Mouse (Mus musculus) liver, embryonic 13.5 days (tissue): ENCODE measurements around the gene Gas2l2. TPM values are rescaled to one million over a fixed set of nuclear protein-coding genes. Genes with fewer than 3 reads are reported as not detected.
A peak's percentile ranks its signal among the peaks of the same experiment; 100 is the strongest.

Source experiments
- ATAC-seq: fragments of 200-750 bp; cut with Nextera tagmentation; 2 replicates; pipeline ENCODE4 v1.8.0; 2017; ENCODE audit warnings: low read depth, mild to moderate bottlenecking, moderate number of reproducible peaks, moderate library complexity
- DNase-seq: peaks from one replicate; pipeline ENCODE4 v3.0.0; 2022
- H3K27ac ChIP-seq: fragments of 300-500 bp; sonication (generic); 2 replicates; pipeline ENCODE4 v1.5.1; 2015; ENCODE audit warnings: moderate library complexity, mild to moderate bottlenecking, inconsistent platforms
- H3K27me3 ChIP-seq: fragments of 300-500 bp; sonication (generic); 2 replicates; pipeline ENCODE4 v1.6.1; 2015; ENCODE audit warnings: mild to moderate bottlenecking, inconsistent platforms
- H3K36me3 ChIP-seq: fragments of 300-500 bp; sonication (generic); 2 replicates; pipeline ENCODE4 v1.6.1; 2015; ENCODE audit warnings: mild to moderate bottlenecking, inconsistent platforms
- H3K4me1 ChIP-seq: fragments of 300-500 bp; sonication (generic); replicated peaks from 2 replicates; pipeline ENCODE4 v1.6.1; 2015; ENCODE audit warnings: inconsistent platforms
- H3K4me2 ChIP-seq: fragments of 300-500 bp; sonication (generic); 2 replicates; pipeline ENCODE4 v1.6.1; 2015; ENCODE audit warnings: inconsistent platforms, mild to moderate bottlenecking, moderate library complexity
- H3K4me3 ChIP-seq: fragments of 300-500 bp; sonication (generic); replicated peaks from 2 replicates; pipeline ENCODE4 v1.5.1; 2015; ENCODE audit warnings: mild to moderate bottlenecking, inconsistent platforms
- H3K9ac ChIP-seq: fragments of 300-500 bp; sonication (generic); 2 replicates; pipeline ENCODE4 v1.6.1; 2015; ENCODE audit warnings: mild to moderate bottlenecking, inconsistent platforms
- H3K9me3 ChIP-seq: fragments of 300-500 bp; sonication (generic); replicated peaks from 2 replicates; pipeline ENCODE4 v1.6.1; 2016; ENCODE audit warnings: inconsistent platforms
- WGBS: fragments of 180-500 bp; shearing (Covaris S2); methylation state at CpG from one replicate; pipeline ENCODE4 v1.1.7; 2015; ENCODE audit not compliant: insufficient replicate concordance; 5-methylcytosine and 5-hydroxymethylcytosine counted together
- polyA plus RNA-seq: library from polyadenylated mRNA; unstranded; fragments of >200 nt; fragmentation: Nextera tagmentation; extraction: Ambion mirVana; gene quantifications from 2 replicates; pipeline ENCODE4 v1.2.1, GENCODE M21; 2015

Gas2l2 gene
- polyA plus RNA-seq, 1 experiment from 2014 or later, result not detected

DNA sequence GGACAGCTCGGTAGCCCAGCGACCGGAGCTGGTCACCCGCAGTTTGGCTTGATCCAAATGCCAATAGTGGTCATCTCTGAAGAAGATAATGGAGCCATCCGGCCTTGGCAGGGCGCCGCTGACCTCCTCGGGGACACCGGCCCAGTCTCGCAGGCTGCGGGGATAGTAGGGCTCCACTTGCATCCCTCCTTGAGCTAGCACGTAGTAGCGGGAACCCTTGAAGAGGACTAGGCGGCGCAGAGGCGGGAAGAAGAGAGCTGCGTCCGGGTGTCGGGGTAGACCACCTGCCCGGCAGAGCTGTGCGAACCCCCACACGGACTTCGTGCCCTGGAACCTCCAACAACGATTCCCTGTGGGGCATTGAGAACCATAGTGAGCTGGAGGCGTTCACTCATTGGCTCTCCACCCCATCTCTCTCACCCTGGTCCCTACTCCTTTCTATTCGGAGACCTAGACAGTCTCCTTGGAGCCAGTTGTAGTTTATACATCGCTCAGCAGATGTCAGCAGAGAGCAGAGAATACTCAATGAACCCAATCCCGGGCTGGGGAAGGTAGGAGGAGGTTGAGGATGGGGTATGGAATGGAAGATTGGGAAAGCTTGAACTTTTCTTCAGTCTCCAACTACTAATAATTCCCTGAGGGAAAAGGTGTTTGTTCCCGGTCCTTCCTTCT lies 13.5 kb upstream of the Gas2l2 start:
- DNase-seq (peak; percentile 31), ATAC-seq (no peak)
- H3K36me3 ChIP-seq, result no peaks in the 10 kb centered on the region
- H3K27me3 ChIP-seq, result peaks cover 65% of the 10 kb centered on the region
- H3K4me3 ChIP-seq, result no peak overlapping the region; the same call in 1 of the 2 replicates
- H3K9me3 ChIP-seq, result no peaks in the 10 kb centered on the region
- H3K4me1 ChIP-seq, result peaks cover 45% of the 10 kb centered on the region
- no peak overlapping the region for H3K27ac ChIP-seq
- no peak overlapping the region for H3K9ac ChIP-seq
- H3K4me2 ChIP-seq, result 0 out of 2 replicates have a peak overlapping the region, but pooled peaks have one; percentile 19
- 10% methylated on average over 27 of the region's 29 CpGs for WGBS

DNA sequence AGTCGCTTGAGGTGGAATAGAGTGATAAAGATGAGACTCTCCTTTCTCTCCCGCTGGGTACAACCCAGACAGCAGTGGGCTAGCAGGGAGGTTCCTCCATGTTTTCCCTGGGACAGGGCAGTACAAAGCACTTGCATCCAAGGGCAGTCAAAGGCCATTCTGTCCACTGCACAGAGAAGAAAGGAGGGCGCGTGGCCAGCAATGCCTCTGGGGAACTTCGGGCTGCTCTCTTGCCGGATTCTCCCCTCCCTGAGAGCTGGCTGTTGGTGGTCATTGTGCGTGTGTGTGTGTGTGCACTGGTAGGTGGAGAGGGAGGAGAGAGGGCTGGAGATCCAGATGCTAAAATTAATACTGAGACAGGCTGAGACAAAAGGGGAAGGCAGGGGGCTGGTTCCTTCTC lies 12.0 kb upstream of the Gas2l2 start:
- Histone ChIP-seq H3K4me1 (peaks cover 38% of the 10 kb centered on the region), H3K4me2 (peak overlapping the region; percentile 94), H3K9ac (no peak overlapping the region), H3K36me3 (no peaks in the 10 kb centered on the region), H3K9me3 (no peaks in the 10 kb centered on the region), H3K27ac (no peak overlapping the region), H3K27me3 (peaks cover 63% of the 10 kb centered on the region), H3K4me3 (peak overlapping the region; percentile 71)
- no peak for ATAC-seq
- 51% methylated on average over 7 of the region's 7 CpGs for WGBS
- DNase-seq, result no peak

DNA sequence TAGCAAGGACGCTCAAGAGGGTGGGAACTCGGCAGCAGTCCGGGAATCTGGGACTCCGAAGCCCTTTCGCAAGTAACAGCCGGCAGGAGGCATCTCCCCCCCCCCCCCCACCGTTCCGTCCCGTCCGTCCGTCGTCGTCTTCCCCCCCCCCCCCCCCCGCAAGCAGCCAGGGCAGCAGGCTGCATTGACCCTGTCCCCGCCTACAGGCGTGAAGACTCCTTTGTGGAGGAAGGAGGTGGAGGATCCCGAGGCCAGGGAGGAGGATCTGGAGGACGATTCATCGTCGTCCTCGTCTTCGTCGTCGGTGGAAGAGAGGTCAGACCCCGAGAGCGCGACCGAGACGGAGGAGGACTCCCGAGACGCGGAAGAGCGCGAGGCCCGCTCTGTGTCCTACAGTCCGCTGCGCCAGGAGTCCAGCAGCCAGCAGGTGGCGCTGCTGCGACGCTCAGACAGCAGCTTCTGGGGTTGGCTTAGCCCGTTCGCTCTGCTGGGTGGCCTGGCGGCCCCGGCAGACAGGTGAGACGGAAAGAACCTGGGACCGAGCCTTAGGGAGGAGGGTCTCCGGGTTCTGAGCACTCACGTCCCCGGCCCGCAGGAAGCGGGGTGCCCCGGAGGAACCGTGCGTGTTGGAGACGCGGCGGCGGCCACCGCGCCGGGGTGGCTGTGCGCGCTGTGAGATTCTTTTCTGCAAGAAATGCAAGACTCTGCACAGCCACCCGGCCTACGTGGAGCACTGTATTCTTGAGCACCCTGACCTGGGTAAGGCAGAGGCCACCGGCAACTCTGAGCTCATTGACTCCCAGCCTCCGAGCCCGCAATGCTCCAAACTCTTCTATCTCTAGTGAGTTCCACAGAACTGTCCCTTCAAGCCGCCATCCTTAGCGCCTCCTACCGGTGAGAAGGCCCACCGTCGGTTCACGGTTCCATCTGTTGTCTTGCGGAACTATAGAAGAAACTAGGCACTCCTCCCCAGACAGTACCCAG lies 11.1 kb upstream of the Gas2l2 start:
- H3K9me3 ChIP-seq, result no peaks in the 10 kb centered on the region
- under 1% methylated on average over 65 of the region's 75 CpGs for WGBS
- H3K36me3 ChIP-seq, result no peaks in the 10 kb centered on the region
- peak overlapping the region; percentile 71 for H3K4me3 ChIP-seq
- peak overlapping the region; percentile 94 for H3K4me2 ChIP-seq
- peak; percentile 91 for ATAC-seq
- peaks cover 38% of the 10 kb centered on the region for H3K4me1 ChIP-seq
- DNase-seq, result peak; percentile 76
- H3K27ac ChIP-seq, result no peak overlapping the region
- H3K9ac ChIP-seq, result peak overlapping the region; percentile 74
- peaks cover 56% of the 10 kb centered on the region for H3K27me3 ChIP-seq

DNA sequence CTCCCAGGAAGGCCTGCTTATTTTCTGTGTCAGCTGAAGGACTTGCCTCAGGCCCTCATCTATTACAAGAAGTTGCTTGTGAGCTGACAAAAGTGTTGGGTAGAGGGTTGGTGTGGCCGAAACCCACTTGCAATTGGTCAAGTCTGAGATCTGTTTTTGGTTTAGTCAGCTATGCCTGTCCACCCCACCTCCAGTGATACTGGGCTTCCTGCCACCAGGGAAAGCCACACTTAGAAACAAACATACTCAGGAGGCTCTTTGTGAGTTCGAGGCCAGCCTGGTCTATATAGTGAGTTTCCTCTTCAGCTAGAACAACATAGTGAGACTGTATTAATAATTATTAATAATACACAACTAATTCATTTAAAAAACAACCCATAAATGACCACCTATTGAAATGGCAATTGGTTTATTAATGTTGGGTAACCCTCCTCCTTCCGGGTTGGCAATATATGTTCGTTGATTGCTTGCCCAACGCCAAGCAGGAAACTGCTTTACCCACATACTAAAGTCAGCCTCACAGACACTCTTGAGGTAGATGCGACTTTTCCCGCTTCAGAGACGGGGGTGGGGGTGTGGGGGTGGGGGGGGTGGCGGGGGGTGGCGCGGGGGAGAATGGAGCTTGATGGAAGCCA lies 10.3 kb upstream of the Gas2l2 start:
- no peak overlapping the region for H3K27ac ChIP-seq
- peaks cover 35% of the 10 kb centered on the region for H3K4me1 ChIP-seq
- H3K4me2 ChIP-seq, result peak overlapping the region; percentile 94
- DNase-seq, result no peak
- WGBS, result 21% methylated on average over 11 of the region's 11 CpGs
- H3K9ac ChIP-seq, result no peak overlapping the region
- peaks cover 48% of the 10 kb centered on the region for H3K27me3 ChIP-seq
- no peaks in the 10 kb centered on the region for H3K9me3 ChIP-seq
- H3K36me3 ChIP-seq, result no peaks in the 10 kb centered on the region
- no peak for ATAC-seq
- peak overlapping the region; percentile 71 for H3K4me3 ChIP-seq

DNA sequence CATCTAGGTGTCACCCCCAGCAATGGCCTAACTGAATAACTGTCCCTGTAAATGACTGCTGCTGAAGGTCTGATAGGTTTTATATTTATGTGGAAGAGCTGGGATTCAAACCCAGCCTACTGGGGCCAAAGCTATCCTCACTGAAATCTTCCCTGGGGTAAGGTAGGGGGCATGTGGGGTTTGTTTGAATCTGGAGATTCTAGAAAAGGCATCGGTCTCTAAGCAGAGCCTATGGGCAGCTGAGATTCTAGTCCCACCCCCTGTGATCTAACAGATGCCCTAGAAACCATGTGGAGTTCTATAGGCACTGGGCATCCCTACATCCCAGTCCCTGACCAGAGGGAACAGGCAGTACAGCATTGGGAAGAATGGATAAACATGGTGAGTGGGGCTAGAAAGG lies 8.1 kb upstream of the Gas2l2 start, which contains the start of gene 1700020L24Rik:
Gene 1700020L24Rik, plus strand, starts transcription at position 301 of the 400 bp plus-strand sequence.
- H3K27me3 ChIP-seq, result peaks cover 26% of the 10 kb centered on the region
- 63% methylated on average over 1 of the region's 1 CpGs for WGBS

DNA sequence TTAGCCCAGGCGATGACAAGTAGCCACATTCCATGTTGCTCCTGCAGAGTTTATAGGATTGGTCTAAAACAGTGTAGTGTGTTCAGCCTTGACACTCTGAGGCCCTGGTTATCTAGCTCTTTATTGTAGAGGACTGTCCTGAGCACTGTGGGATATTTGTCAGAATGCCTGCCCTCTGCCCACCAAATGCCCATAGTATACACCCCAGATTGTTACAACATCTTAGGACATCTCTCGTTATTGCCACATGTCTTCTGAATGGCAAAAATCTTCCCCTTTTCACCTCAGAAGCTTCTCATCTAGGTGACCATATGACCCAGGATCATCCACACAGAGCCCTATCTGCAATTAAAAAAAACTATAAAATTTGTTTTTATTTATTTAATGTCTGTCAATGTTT lies 3.3 kb upstream of the Gas2l2 start:
- Histone ChIP-seq H3K4me2 (no peak overlapping the region), H3K4me3 (no peak overlapping the region), H3K9me3 (no peaks in the 10 kb centered on the region), H3K27ac (no peak overlapping the region), H3K9ac (no peak overlapping the region), H3K36me3 (no peaks in the 10 kb centered on the region), H3K4me1 (no peaks in the 10 kb centered on the region), H3K27me3 (peaks cover 42% of the 10 kb centered on the region)
- WGBS, result 50% methylated on average over 2 of the region's 2 CpGs
- DNase-seq, result no peak
- no peak for ATAC-seq

More for the DNA sequence above, 8.1 kb upstream of the Gas2l2 start, which contains the start of gene 1700020L24Rik:
- Histone ChIP-seq H3K9me3 (no peaks in the 10 kb centered on the region), H3K9ac (no peak within 1 kb of the TSS), H3K4me1 (peaks cover 17% of the 10 kb centered on the region; the same call in 1 of the 2 replicates), H3K27ac (no peak within 1 kb of the TSS), H3K4me3 (no peak within 1 kb of the TSS), H3K4me2 (no peak within 1 kb of the TSS), H3K36me3 (no peaks in the 10 kb centered on the region)
- ATAC-seq, result no peak
- DNase-seq, result no peak

DNA sequence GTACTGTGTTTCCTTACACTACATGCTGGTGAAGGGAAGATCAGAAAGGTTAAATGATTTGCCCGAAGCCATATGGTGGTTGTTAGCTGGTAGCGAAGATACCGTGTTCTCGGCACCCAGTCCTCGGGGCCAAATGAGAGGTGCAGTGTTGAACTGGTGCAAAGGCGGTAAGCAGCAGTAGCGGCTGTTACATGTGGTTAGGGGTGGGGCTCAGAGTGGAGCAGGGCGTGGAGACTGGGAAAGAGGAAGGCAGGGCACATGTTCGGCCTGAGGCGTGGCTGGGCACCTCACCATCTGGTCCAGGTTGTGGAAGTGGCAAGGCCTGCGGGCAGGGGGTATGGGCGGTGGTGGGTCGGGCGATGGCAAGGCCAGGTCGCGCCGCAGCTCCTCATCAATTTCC lies 2.3 kb downstream of the Gas2l2 start:
- Histone ChIP-seq H3K4me1 (peaks cover 3% of the 10 kb centered on the region), H3K4me3 (peak overlapping the region; percentile 14; the same call in 1 of the 2 replicates), H3K4me2 (peak overlapping the region; percentile 10; the same call in 1 of the 2 replicates), H3K27me3 (peaks cover 68% of the 10 kb centered on the region), H3K36me3 (no peaks in the 10 kb centered on the region), H3K9me3 (no peaks in the 10 kb centered on the region), H3K9ac (no peak overlapping the region), H3K27ac (no peak overlapping the region)
- ATAC-seq (no peak), DNase-seq (peak; percentile 18)
- 6% methylated on average over 17 of the region's 17 CpGs for WGBS

DNA sequence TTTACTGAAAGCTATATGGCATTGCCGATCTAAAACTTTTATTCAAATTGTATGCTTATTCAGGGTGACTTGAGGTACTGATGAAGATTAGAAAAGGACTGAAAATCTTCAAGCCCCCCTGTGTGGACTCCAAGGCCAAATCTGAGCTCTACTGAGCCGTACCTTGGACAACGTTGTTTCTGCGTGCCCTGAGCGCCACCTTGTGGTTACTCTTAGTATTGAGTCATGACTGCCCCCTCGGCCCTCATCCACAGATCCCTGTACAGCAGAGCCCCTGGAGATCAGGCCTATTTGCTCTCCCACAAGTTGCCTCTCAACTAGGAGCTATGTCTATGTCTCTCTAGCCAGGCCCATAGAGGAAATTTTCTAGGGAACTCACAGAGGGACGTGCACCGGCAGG lies 4.6 kb downstream of the Gas2l2 start:
- 7% methylated on average over 8 of the region's 8 CpGs for WGBS
- no peak overlapping the region for H3K27ac ChIP-seq
- no peak overlapping the region for H3K9ac ChIP-seq
- peaks cover 73% of the 10 kb centered on the region for H3K27me3 ChIP-seq
- 0 out of 2 replicates have a peak, but pooled peaks have one; percentile 41 for ATAC-seq
- DNase-seq, result peak; percentile 50
- H3K9me3 ChIP-seq, result no peaks in the 10 kb centered on the region
- no peak overlapping the region for H3K4me3 ChIP-seq
- H3K36me3 ChIP-seq, result no peaks in the 10 kb centered on the region
- peaks cover 3% of the 10 kb centered on the region for H3K4me1 ChIP-seq
- no peak overlapping the region for H3K4me2 ChIP-seq

DNA sequence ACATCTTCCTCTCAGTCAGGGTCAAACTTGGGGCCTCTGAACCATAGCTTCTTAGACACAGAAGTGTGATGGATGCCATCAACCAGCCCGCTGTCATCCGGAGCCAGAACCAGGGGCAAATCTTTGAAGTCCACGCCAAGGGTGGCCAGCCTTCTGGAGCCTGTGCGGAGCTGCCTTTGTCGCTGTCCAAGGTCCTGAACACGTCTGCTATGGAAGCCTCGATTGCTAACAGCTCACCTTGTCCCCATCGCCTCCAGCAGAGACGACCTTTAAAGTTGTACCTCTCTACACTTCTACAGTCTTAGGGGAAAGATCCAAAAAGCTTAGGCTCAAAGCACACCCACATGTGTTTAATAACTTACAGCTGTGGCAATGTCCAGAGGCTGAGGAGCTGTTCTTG lies 8.0 kb downstream of the Gas2l2 start:
- peak; percentile 36 for DNase-seq
- Histone ChIP-seq H3K27me3 (peaks cover 73% of the 10 kb centered on the region), H3K27ac (no peak overlapping the region), H3K36me3 (no peaks in the 10 kb centered on the region), H3K9me3 (no peaks in the 10 kb centered on the region), H3K9ac (no peak overlapping the region), H3K4me1 (peaks cover 4% of the 10 kb centered on the region; the same call in 1 of the 2 replicates), H3K4me2 (no peak overlapping the region), H3K4me3 (no peak overlapping the region)
- 3% methylated on average over 9 of the region's 9 CpGs for WGBS
- ATAC-seq, result no peak

DNA sequence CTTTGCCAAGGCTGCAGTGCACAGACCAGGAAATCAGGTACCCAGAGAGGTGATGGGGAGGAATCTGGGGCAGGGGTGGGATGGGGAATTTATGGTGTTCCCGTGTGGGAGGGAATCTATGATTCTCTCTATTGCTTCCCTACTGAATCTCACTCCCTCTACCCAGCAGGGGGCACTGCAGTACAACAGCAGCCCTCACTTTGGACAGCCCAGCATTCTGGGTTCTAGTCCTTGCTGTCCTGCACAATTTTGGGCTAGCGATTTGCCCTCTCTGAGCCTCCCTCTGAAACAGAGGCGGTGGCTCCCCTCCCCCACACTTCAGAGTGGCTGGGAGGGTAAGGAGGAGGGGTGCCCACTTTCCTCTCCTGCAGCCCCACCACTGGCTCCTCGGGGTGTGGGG lies 8.9 kb downstream of the Gas2l2 start:
- Histone ChIP-seq H3K36me3 (no peaks in the 10 kb centered on the region), H3K4me2 (no peak overlapping the region), H3K9me3 (no peaks in the 10 kb centered on the region), H3K9ac (no peak overlapping the region), H3K4me3 (no peak overlapping the region), H3K27me3 (peaks cover 70% of the 10 kb centered on the region), H3K4me1 (peaks cover 4% of the 10 kb centered on the region; the same call in 1 of the 2 replicates), H3K27ac (no peak overlapping the region)
- ATAC-seq (no peak), DNase-seq (no peak)
- 16% methylated on average over 4 of the region's 4 CpGs for WGBS

DNA sequence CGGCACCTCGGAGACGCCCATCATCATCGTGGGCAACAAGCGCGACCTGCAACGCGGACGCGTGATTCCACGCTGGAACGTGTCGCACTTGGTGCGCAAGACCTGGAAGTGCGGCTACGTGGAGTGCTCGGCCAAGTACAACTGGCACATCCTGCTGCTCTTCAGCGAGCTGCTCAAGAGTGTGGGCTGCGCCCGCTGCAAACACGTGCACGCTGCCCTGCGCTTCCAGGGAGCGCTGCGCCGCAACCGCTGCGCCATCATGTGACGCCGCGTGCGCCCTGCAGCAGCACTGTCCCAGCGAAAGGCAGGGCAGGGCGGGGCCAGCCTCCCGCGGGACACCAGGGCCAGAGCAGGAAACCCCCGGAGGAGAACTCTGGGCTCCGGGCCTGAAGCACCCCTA lies 10.7 kb downstream of the Gas2l2 start:
- H3K36me3 ChIP-seq, result no peaks in the 10 kb centered on the region
- 9% methylated on average over 38 of the region's 38 CpGs for WGBS
- no peak overlapping the region for H3K9ac ChIP-seq
- no peak for DNase-seq
- H3K4me2 ChIP-seq, result peak overlapping the region; percentile 17; the same call in 1 of the 2 replicates
- H3K4me3 ChIP-seq, result no peak overlapping the region
- H3K27me3 ChIP-seq, result peaks cover 67% of the 10 kb centered on the region
- H3K4me1 ChIP-seq, result peaks cover 4% of the 10 kb centered on the region; the same call in 1 of the 2 replicates
- no peak for ATAC-seq
- no peaks in the 10 kb centered on the region for H3K9me3 ChIP-seq
- H3K27ac ChIP-seq, result no peak overlapping the region
